Mouse (Mus musculus) erythroid progenitor cell, adult 5-6 weeks (primary cell): Measurements from ENCODE around the gene Zbtb43. TPM values are rescaled to one million over a fixed set of nuclear protein-coding genes. Genes with fewer than 3 reads are reported as not detected.
A peak's percentile ranks its signal among the peaks of the same experiment; 100 is the strongest.

Experiments
- ATAC-seq: replicated peaks from 2 replicates; pipeline ENCODE4 v1.8.0; 2016; ENCODE audit warnings: moderate number of reproducible peaks, mild to moderate bottlenecking, moderate TSS enrichment, inconsistent platforms; ENCODE audit not compliant: poor library complexity, low FRiP score, severe bottlenecking
- total RNA-seq, 2 experiments: library from RNA; stranded (forward) in 1 of 2; stranded (reverse) in 1 of 2; fragments of 150-400 nt in 1 of 2; fragments of 186-747, 209-891 nt in 1 of 2; gene quantifications; 2 replicates each; pipeline versions ENCODE4 v1.2.3 to v1.2.4; 2015 to 2017; ENCODE audit warnings: low replicate concordance in 2 of 2

Gene Zbtb43
- total RNA-seq (2015; ENCODE audit: low replicate concordance) (4.7 and 5.0 TPM in 2 replicates), total RNA-seq (2017; ENCODE audit: low replicate concordance) (7.9 and 10.1 TPM in 2 replicates)

DNA sequence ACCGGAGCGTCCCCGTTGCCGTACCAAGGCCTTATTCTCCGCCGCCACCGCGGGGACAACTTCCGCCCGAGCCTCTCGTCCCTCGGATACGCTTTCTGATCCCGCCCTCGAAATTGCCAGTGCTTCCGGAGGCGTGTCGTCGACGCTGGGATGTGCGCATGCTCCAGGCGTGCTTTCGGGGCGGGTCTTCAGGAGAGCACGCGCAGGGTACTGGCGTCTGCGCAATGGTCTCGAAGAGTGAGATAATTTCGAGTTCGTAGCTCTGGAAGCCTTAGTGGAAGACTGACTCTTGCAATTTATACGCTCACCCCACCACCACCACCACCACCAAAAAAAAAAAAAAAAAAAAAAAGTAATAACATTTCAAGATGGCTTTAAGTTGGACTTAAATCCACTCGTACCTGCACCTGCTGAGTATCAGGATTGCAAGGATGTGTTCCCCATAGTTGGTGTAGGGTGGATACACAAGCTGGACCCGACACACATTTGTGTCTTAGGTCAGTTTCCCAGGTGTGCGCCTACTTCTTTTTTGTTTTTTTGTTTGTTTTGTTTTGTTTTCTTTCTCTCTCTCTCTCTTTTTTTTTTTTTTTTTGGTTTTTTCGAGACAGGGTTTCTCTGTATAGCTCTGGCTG lies at the start of gene Zbtb43:
Gene Zbtb43, minus strand, starts transcription at position 94 of the 632 bp plus-strand sequence.
- ATAC-seq, result peak; percentile 97

- no peak for ATAC-seq
These were observed 47.5 kb upstream of the Zbtb43 start for GRCm38 (mm10) chr2:33515856-33516255.

DNA sequence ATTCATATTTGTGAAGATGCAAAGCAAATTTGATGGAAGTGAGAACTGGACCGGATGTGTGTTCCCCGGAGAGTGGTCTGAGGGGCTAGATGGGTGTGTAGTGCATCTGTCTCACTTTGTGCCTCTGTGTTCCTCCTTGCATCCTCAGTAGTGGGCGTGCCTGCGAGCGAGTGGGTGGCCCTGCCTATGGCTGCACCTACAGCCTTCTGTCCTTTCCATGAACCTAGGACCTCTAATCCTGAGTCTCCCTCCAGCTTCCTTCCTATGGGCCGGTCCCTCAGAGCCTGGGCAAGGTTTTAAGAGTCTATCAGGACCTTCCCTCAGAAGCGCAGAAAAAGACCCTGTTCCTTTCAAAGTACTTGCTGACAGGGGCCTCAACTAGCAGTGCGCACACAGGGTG lies 47.1 kb upstream of the Zbtb43 start:
- no peak for ATAC-seq

- ATAC-seq, result no peak
These were observed 42.4 kb upstream of the Zbtb43 start for GRCm38 (mm10) chr2:33510791-33511190.

GRCm38 (mm10) chr2:33502602-33503001 lies 34.2 kb upstream of the Zbtb43 start:
- no peak for ATAC-seq

- no peak for ATAC-seq
These were observed 29.9 kb upstream of the Zbtb43 start for GRCm38 (mm10) chr2:33498280-33498679.

DNA sequence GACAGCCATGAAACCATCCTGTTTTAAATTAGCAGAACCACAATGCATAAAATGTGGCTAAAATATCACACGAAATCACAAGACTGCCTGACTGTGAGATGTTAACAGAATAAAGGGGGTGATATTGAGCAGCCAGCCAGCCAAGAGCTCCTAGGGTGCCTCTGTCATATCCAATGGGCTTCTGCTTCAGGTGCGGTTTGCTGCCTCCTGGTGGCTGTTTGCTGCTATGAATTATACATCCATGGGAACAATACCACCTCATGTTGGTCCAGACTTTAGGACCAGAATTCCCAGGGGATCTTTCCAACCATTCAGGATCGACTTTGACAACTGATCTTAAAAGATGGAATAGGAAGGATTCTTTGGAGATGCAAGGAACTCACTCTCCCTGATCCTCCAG lies 27.3 kb upstream of the Zbtb43 start:
- no peak for ATAC-seq

- ATAC-seq, result no peak
These were observed 23.7 kb upstream of the Zbtb43 start for GRCm38 (mm10) chr2:33492041-33492440.

DNA sequence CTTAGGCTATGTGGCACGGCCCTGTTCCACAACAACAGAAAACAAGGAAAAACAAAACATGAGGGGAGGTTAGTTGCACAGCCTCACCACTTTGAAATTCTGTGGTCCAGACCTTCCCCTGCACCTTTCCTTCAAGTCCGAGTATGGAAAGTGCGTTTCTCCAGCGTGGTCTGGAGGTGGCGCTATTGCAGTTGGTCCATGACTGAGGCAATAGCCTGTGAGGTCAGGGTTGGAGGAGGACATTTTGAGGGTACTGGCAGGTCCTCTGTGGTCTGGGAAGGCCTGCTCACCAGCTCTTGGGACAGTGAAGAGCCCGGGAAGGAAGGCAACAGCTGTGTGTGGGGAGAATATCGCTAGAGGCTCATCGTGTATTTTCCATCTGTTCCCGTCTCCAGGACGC lies 21.2 kb upstream of the Zbtb43 start:
- ATAC-seq, result no peak

DNA sequence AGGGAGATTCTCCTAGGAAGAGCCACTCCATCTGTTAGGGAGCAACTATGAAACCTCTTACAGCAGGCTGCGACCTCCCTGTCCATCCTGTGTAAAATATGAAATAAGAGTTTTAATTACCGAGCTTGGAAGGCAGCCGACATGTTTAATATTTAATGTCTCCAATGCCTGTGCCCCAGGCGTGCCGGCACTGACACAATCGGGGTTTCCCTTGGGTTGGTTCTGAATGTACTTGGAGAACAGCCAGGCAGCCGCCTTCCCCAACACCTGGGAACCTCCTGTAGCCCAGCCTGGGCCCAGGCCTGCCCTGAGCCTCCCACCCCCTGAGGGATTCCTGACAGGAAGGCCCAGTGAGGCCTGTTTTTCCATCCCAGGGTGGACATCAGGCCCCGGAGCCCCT lies 19.0 kb upstream of the Zbtb43 start:
- ATAC-seq, result no peak

GRCm38 (mm10) chr2:33486866-33487265 lies 18.5 kb upstream of the Zbtb43 start:
- ATAC-seq, result 0 out of 2 replicates have a peak, but pooled peaks have one; percentile 66

- ATAC-seq, result no peak
These were observed 9.8 kb upstream of the Zbtb43 start for GRCm38 (mm10) chr2:33477961-33478755.

- no peak for ATAC-seq
These were observed 7.6 kb upstream of the Zbtb43 start for GRCm38 (mm10) chr2:33475961-33476360.

DNA sequence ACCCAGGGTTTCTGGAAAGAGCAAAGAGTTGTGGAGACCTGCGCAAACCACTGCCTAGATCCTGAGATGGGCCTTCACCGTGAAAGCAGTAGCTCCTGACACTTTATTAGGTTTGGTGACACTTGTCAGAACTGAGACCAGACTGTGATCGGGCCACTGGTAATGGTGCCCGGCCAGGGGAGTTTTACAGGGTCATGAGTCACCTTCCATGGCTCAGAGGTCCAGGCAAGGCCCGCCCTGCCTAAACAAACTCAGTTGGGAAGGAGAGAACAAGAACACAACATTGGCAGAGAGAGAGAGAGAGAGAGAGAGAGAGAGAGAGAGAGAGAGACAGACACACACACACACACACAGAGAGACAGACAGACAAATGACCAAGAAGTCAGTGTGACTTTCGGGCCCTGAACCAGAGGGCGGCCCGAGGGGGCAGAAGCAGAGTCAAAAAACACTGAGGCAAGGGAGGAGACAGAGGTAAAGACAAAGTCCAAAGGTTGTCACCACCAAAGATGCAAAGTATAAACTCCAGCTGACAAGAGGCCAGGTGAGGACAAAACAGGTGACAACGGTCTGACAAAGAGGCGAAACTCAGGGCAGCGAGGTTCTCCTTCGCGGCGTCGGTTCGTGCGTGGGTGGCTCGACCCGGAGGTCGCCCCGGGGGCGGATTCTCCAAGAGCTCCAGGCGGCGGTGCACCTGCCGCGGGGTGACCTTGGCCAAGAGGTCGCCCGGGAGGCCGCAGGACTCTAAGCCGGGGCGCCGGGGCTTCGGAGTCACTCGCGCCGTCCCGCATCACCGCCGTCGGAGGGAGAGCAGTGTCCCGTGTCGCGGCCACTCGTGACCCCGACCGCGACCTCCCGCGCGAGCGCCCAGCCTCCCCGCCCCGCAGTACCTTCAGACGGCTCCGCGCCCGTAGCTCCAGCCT lies 553 bp downstream of the Zbtb43 start:
- peak; percentile 42 for ATAC-seq

DNA sequence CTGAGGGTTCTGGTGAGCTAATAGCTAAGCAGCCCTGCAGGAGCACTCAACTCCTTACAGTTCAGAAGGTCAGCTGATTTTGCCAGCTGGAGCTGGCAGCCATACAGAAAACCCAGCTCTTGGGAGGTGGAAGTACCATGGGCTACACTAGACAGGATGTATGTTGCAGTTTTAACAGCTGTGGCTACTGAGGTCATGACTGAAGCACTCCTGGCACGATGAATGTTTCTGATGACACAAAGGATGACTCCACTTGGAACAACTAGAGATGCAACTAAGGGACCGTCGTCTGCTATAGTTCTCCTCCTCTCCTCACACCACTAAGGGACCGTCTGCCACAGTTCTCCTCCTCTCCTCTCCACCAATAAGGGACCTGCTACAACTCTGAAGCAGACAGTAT lies 2.4 kb downstream of the Zbtb43 start:
- no peak for ATAC-seq

DNA sequence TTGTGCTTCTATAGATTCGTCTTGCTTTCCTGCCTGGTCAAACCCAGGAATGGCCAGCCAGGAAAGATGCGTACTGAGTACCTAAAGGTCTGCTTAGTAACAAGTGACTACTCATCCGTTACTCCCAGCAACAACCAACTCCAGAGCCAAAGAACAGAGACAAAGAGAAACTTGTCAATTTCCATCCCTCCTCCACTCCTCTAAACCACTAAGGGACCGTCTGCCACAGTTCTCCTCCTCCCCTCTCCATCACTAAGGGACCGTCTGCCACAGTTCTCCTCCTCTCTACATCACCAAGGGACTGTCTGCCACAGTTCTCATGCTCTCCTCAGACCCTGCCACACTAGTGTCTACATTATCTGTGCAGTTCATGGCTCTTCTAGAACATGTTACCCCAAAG lies 3.1 kb downstream of the Zbtb43 start:
- ATAC-seq, result no peak

DNA sequence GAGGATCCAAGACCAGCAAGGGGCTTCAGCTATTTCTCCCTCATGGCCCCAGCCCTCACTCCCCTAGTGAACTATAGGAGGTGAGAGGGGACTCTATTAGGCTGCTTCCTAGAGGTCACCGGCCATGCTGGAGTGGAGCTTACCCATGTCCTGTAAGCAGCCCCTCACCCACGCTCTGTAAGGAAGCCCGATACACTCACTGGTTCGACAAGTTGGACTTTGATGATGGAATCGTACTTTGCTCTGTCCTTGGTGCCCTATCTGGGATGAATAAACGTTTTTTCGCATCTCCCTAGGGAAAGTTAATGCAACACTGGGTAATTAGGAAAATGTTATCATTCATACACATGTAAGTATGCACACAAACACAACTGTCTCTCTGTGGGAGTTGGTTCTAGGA lies 6.3 kb downstream of the Zbtb43 start:
- no peak for ATAC-seq

DNA sequence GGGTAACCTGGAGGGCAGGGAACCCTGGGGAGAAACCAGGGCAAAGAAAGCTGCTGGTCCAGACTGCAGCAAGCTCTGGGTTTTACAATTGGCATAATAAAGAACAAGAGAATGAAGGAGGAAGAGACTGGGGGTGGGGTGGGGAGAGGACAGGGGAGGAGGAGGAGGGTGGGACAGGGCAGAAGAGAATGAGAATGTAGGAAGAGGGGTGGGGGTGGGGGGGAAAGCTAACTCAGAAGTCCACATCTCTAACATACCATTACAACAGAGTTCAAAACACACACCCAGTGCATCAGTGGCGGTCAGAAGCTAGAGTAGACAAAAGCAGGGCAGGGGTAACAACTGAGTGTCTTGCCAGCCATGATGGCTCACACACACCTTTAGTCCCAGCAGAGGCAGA lies 7.3 kb downstream of the Zbtb43 start:
- no peak for ATAC-seq

GRCm38 (mm10) chr2:33459660-33460059 lies 8.7 kb downstream of the Zbtb43 start:
- ATAC-seq, result no peak

DNA sequence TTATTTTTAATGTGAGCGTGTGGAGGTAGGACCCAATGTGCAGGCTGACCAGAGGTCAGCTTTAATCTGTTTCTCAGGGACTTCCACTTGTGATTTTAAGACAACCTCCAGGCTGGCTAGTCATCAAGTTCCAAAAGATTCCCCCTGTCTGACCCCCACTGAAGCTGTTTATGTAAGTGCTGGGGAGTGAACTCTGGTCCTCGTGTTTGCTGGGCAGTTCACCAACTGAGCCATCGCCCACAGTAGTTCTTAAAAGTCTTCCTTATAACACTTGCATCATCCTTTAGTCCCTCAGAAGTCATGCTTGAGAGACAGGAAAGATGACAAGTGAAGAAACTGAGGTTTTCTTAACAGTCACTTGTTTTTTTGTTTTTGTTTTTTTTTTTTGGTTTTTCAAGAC lies 11.7 kb downstream of the Zbtb43 start:
- ATAC-seq, result no peak
